Mouse (Mus musculus) liver, embryonic 13.5 days (tissue): ENCODE data around the gene Ptgir. TPM values are rescaled to one million over a fixed set of nuclear protein-coding genes. Genes with fewer than 3 reads are reported as not detected.

Experiments used
- ATAC-seq: fragments of 200-750 bp; cut with Nextera tagmentation; 2 replicates; pipeline ENCODE4 v1.8.0; 2017; ENCODE audit warnings: low read depth, mild to moderate bottlenecking, moderate number of reproducible peaks, moderate library complexity
- DNase-seq: peaks from one replicate; pipeline ENCODE4 v3.0.0; 2022
- H3K27ac ChIP-seq: fragments of 300-500 bp; sonication (generic); 2 replicates; pipeline ENCODE4 v1.5.1; 2015; ENCODE audit warnings: moderate library complexity, mild to moderate bottlenecking, inconsistent platforms
- H3K27me3 ChIP-seq: fragments of 300-500 bp; sonication (generic); 2 replicates; pipeline ENCODE4 v1.6.1; 2015; ENCODE audit warnings: mild to moderate bottlenecking, inconsistent platforms
- H3K36me3 ChIP-seq: fragments of 300-500 bp; sonication (generic); 2 replicates; pipeline ENCODE4 v1.6.1; 2015; ENCODE audit warnings: mild to moderate bottlenecking, inconsistent platforms
- H3K4me1 ChIP-seq: fragments of 300-500 bp; sonication (generic); replicated peaks from 2 replicates; pipeline ENCODE4 v1.6.1; 2015; ENCODE audit warnings: inconsistent platforms
- H3K4me2 ChIP-seq: fragments of 300-500 bp; sonication (generic); 2 replicates; pipeline ENCODE4 v1.6.1; 2015; ENCODE audit warnings: inconsistent platforms, mild to moderate bottlenecking, moderate library complexity
- H3K4me3 ChIP-seq: fragments of 300-500 bp; sonication (generic); replicated peaks from 2 replicates; pipeline ENCODE4 v1.5.1; 2015; ENCODE audit warnings: mild to moderate bottlenecking, inconsistent platforms
- H3K9ac ChIP-seq: fragments of 300-500 bp; sonication (generic); 2 replicates; pipeline ENCODE4 v1.6.1; 2015; ENCODE audit warnings: mild to moderate bottlenecking, inconsistent platforms
- H3K9me3 ChIP-seq: fragments of 300-500 bp; sonication (generic); replicated peaks from 2 replicates; pipeline ENCODE4 v1.6.1; 2016; ENCODE audit warnings: inconsistent platforms
- WGBS: fragments of 180-500 bp; shearing (Covaris S2); methylation state at CpG from one replicate; pipeline ENCODE4 v1.1.7; 2015; ENCODE audit not compliant: insufficient replicate concordance; 5-methylcytosine and 5-hydroxymethylcytosine counted together
- polyA plus RNA-seq: library from polyadenylated mRNA; unstranded; fragments of >200 nt; fragmentation: Nextera tagmentation; extraction: Ambion mirVana; gene quantifications from 2 replicates; pipeline ENCODE4 v1.2.1, GENCODE M21; 2015

The Ptgir gene
- polyA plus RNA-seq, 1 experiment from 2014 or later: 1.0 TPM

GRCm38 (mm10) chr7:16875326-16875725, 31.0 kb upstream of the Ptgir start:
- DNase-seq: no peak
- Histone ChIP-seq H3K9ac (peak overlapping the region; percentile 74), H3K36me3 (0 out of 2 replicates have a peak, but pooled peaks cover 2% of the 10 kb centered on the region), H3K4me1 (peaks cover 31% of the 10 kb centered on the region), H3K27me3 (peaks cover 22% of the 10 kb centered on the region), H3K27ac (peak overlapping the region; percentile 23), H3K4me3 (peak overlapping the region; percentile 67), H3K4me2 (peak overlapping the region; percentile 97), H3K9me3 (no peaks in the 10 kb centered on the region)
- ATAC-seq: no peak
- WGBS: 1% methylated on average over 42 of the region's 42 CpGs

DNA sequence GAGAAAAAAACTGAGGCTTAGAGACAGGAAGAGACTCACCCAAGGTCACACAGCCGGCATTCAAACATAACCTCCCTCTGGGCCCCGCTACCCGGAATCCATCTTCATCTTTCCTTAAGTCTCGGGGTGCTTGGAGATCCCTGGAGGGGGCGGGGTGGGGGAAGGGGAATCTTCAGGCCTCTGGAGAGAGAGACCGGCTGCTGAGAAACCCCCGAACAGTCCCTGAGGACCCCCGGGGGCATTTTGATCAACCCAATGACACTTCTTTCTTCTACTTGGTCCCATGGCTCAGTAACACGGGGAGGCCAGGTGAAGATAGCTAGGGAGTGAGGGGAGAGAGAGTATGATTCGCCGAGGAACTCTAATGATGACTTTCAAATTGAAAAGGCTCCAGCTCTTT, 30.3 kb upstream of the Ptgir start:
- no peak overlapping the region; the same call in 1 of the 2 replicates for H3K9ac ChIP-seq

DNA sequence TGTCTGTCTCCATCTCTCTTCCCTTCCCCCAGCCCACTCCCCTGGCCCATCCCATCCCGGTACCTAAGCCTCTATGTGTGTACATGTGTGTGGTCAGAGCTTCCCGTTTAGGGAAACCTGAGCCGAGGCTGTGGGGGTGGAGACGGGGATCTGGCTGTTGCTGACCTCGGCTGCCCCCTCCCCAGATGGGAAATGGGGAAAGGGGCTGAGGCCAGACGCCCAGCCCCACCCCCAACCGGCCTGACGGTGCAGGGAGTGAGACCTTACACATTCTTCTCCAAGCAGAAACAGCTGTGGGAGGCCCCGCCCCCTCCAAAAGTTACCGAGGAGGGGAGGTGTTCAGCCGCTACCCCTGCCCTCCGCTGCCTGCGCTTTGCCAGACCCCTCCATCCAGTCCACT, 29.7 kb upstream of the Ptgir start:
- no peaks in the 10 kb centered on the region for H3K9me3 ChIP-seq
- no peak for ATAC-seq
- 14% methylated on average over 13 of the region's 13 CpGs for WGBS
- H3K4me1 ChIP-seq: peaks cover 37% of the 10 kb centered on the region
- no peak overlapping the region for H3K27ac ChIP-seq
- peak overlapping the region; percentile 67 for H3K4me3 ChIP-seq
- H3K9ac ChIP-seq: no peak overlapping the region
- no peaks in the 10 kb centered on the region for H3K36me3 ChIP-seq
- H3K4me2 ChIP-seq: peak overlapping the region; percentile 28
- no peak for DNase-seq
- peaks cover 33% of the 10 kb centered on the region for H3K27me3 ChIP-seq

More for the DNA sequence above, 30.3 kb upstream of the Ptgir start:
- peaks cover 37% of the 10 kb centered on the region for H3K4me1 ChIP-seq
- no peak overlapping the region for H3K27ac ChIP-seq
- peak overlapping the region; percentile 67 for H3K4me3 ChIP-seq
- H3K36me3 ChIP-seq: 0 out of 2 replicates have a peak, but pooled peaks cover 2% of the 10 kb centered on the region
- H3K4me2 ChIP-seq: peak overlapping the region; percentile 97
- no peak for ATAC-seq
- no peaks in the 10 kb centered on the region for H3K9me3 ChIP-seq
- no peak for DNase-seq
- H3K27me3 ChIP-seq: peaks cover 28% of the 10 kb centered on the region
- 26% methylated on average over 11 of the region's 11 CpGs for WGBS

- no peak for DNase-seq
- no peaks in the 10 kb centered on the region for H3K9me3 ChIP-seq
Measured at GRCm38 (mm10) chr7:16877717-16878116, 28.6 kb upstream of the Ptgir start.

GRCm38 (mm10) chr7:16879796-16880547, 26.3 kb upstream of the Ptgir start:
- H3K4me1 ChIP-seq: peaks cover 28% of the 10 kb centered on the region
- H3K9me3 ChIP-seq: no peaks in the 10 kb centered on the region
- peaks cover 4% of the 10 kb centered on the region; the same call in 1 of the 2 replicates for H3K36me3 ChIP-seq
- DNase-seq: no peak
- H3K27ac ChIP-seq: no peak overlapping the region
- no peak overlapping the region for H3K4me2 ChIP-seq
- H3K27me3 ChIP-seq: peaks cover 56% of the 10 kb centered on the region
- 34% methylated on average over 9 of the region's 9 CpGs for WGBS
- no peak for ATAC-seq
- H3K9ac ChIP-seq: no peak overlapping the region
- H3K4me3 ChIP-seq: no peak overlapping the region

More at GRCm38 (mm10) chr7:16877717-16878116, 28.6 kb upstream of the Ptgir start:
- Histone ChIP-seq H3K36me3 (no peaks in the 10 kb centered on the region), H3K27ac (no peak overlapping the region), H3K9ac (no peak overlapping the region), H3K27me3 (peaks cover 34% of the 10 kb centered on the region), H3K4me1 (peaks cover 37% of the 10 kb centered on the region), H3K4me3 (no peak overlapping the region), H3K4me2 (no peak overlapping the region)
- WGBS: 68% methylated on average over 3 of the region's 3 CpGs
- no peak for ATAC-seq

DNA sequence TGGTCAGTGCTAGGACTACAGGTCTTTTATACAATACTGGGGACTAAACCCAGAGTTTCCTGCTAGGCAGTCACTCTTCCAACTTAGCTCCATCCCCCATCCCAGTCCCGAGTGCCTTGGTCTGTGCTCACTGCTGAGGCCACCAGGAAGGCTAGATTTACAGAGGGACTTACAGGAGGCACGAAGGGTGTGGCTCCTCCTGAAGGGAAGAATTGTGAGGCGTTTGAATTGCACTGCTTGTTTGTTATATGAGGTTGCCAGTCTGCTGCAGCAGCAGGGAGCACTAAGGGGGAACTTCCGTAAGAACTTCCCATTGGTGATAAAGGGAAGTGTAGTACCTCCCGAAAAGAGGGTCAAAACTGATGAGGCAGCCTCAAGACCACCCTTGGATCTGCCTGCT, 25.7 kb upstream of the Ptgir start:
- peaks cover 6% of the 10 kb centered on the region for H3K9me3 ChIP-seq
- 8% methylated on average over 5 of the region's 5 CpGs for WGBS
- H3K9ac ChIP-seq: no peak overlapping the region
- no peak overlapping the region for H3K27ac ChIP-seq
- peaks cover 10% of the 10 kb centered on the region; the same call in 1 of the 2 replicates for H3K36me3 ChIP-seq
- DNase-seq (no peak), ATAC-seq (no peak)
- H3K4me3 ChIP-seq: no peak overlapping the region
- H3K4me1 ChIP-seq: peaks cover 27% of the 10 kb centered on the region
- H3K4me2 ChIP-seq: no peak overlapping the region
- peaks cover 58% of the 10 kb centered on the region for H3K27me3 ChIP-seq

DNA sequence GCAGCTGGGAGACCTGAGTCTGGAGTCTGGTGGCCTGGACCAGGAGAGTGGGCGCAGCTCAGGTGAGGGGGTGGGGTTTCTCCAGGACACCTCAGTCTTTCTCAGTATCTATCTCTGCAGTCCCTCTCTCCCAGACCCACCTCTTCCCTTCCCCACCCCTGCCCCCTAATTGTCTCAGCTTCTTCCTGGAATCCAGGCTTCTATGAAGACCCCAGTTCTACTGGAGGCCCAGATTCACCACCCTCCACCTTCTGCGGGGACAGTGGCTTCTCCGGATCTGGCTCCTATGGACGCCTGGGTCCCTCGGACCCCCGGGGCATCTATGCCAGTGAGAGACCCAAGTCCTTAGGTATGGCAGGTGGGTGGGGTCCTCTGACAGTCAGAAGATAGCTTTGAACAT, 23.1 kb upstream of the Ptgir start:
- Histone ChIP-seq H3K36me3 (peaks cover 15% of the 10 kb centered on the region; the same call in 1 of the 2 replicates), H3K4me2 (no peak overlapping the region), H3K27ac (no peak overlapping the region), H3K4me3 (no peak overlapping the region), H3K4me1 (peaks cover 15% of the 10 kb centered on the region), H3K9me3 (peaks cover 15% of the 10 kb centered on the region), H3K27me3 (peaks cover 67% of the 10 kb centered on the region), H3K9ac (no peak overlapping the region)
- ATAC-seq (no peak), DNase-seq (no peak)
- WGBS: 75% methylated on average over 6 of the region's 6 CpGs

GRCm38 (mm10) chr7:16884334-16884733, 22.0 kb upstream of the Ptgir start:
- no peak overlapping the region for H3K9ac ChIP-seq
- 26% methylated on average over 4 of the region's 4 CpGs for WGBS
- H3K36me3 ChIP-seq: peaks cover 15% of the 10 kb centered on the region; the same call in 1 of the 2 replicates
- DNase-seq: no peak
- no peak overlapping the region for H3K4me2 ChIP-seq
- H3K4me3 ChIP-seq: no peak overlapping the region
- H3K27ac ChIP-seq: no peak overlapping the region
- ATAC-seq: no peak
- peaks cover 15% of the 10 kb centered on the region for H3K4me1 ChIP-seq
- peaks cover 78% of the 10 kb centered on the region for H3K27me3 ChIP-seq
- H3K9me3 ChIP-seq: peaks cover 15% of the 10 kb centered on the region

DNA sequence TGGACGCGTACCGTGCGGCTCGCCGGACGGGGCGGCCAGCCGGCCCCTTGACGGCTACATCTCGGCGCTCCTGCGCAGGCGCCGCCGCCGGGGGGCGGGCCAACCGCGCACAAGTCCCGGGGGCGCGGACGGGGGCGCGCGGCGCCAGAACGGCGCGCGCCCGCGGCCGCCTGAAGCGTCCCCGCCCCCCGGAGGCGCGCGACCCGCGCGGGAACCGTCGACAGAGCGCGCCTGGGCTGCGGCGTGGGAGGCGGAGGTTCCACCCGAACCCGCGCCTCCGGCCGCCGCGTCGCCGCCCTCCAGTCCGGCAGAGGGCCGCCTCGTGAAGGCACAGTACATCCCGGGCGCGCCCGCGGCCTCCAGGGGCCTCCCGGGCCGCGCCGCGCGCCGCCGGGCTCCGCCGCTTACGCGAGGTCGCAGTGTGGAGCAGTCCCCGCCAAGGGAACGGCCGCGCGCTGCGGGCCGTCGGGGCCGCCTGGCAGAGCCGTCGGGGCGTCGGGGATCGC, 21.0 kb upstream of the Ptgir start:
- H3K27ac ChIP-seq: no peak overlapping the region
- H3K4me1 ChIP-seq: peaks cover 10% of the 10 kb centered on the region
- peak overlapping the region; percentile 51 for H3K4me2 ChIP-seq
- H3K9me3 ChIP-seq: peaks cover 15% of the 10 kb centered on the region
- H3K4me3 ChIP-seq: peak overlapping the region; percentile 38
- peaks cover 86% of the 10 kb centered on the region for H3K27me3 ChIP-seq
- DNase-seq: no peak
- peaks cover 15% of the 10 kb centered on the region; the same call in 1 of the 2 replicates for H3K36me3 ChIP-seq
- 6% methylated on average over 68 of the region's 95 CpGs for WGBS
- ATAC-seq: no peak
- H3K9ac ChIP-seq: no peak overlapping the region

- no peak for DNase-seq
- Histone ChIP-seq H3K9me3 (peaks cover 15% of the 10 kb centered on the region), H3K4me2 (peak overlapping the region; percentile 51; the same call in 1 of the 2 replicates), H3K9ac (no peak overlapping the region), H3K36me3 (peaks cover 15% of the 10 kb centered on the region; the same call in 1 of the 2 replicates), H3K4me1 (peaks cover 6% of the 10 kb centered on the region; the same call in 1 of the 2 replicates), H3K27ac (no peak overlapping the region), H3K27me3 (peaks cover 87% of the 10 kb centered on the region), H3K4me3 (peak overlapping the region; percentile 38)
- WGBS: 34% methylated on average over 59 of the region's 59 CpGs
- no peak for ATAC-seq
Measured at GRCm38 (mm10) chr7:16885905-16886304, 20.4 kb upstream of the Ptgir start.

DNA sequence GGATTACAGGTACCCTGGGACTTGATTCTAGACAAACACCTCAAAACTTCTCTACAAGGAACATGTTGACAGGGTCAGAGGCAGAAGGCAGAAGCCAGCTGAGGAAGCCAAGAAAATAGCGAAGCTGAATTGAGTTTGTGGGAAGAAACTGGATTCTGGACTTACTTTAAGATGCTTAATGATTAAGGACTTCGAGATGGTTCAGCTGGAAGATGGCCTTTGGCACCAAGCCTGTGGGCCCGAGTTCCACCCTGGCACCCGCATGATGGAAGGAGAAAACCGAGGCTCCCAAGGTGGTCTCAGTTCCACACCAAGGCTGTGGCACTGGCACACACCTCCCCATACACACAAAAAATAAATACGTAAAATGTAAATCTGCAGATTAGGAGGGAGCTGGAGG, 15.8 kb upstream of the Ptgir start:
- Histone ChIP-seq H3K4me1 (peaks cover 27% of the 10 kb centered on the region), H3K27ac (no peak overlapping the region), H3K4me3 (no peak overlapping the region), H3K9me3 (peaks cover 10% of the 10 kb centered on the region), H3K36me3 (peaks cover 6% of the 10 kb centered on the region; the same call in 1 of the 2 replicates), H3K27me3 (peaks cover 96% of the 10 kb centered on the region), H3K9ac (no peak overlapping the region), H3K4me2 (0 out of 2 replicates have a peak overlapping the region, but pooled peaks have one; percentile 66)
- WGBS: 46% methylated on average over 6 of the region's 6 CpGs
- DNase-seq (no peak), ATAC-seq (no peak)
